Mouse (Mus musculus) B cell, adult (primary cell): ENCODE measurements around the gene Gdap1l1. TPM values are rescaled to one million over a fixed set of nuclear protein-coding genes. Genes with fewer than 3 reads are reported as not detected.

Experiments used
- total RNA-seq: library from RNA; stranded (reverse); gene quantifications from 4 replicates; pipeline ENCODE4 v1.2.4, GENCODE M21; 2023; ENCODE audit not compliant: inconsistent age

The Gdap1l1 gene
- total RNA-seq = not detected in 4 replicates

DNA sequence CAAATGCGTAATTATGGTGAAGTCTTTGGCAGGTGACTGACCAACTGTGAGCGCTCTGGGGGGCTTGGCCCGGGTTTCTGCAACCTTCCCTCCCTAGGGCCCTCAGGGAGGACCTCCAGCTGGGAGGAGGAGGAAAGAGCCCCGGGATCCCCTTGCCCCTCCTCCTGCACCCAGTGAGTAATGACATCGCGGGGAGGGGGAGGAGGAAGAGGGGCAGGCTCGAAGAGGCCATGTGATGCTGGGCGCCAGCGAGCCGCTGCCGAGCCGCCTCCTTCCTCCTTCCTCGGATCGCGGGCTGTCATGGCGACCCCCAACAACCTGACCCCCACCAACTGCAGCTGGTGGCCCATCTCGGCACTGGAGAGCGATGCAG is at the start of gene Gdap1l1:
Gdap1l1 (plus strand) TSS at position 231 of the 373 bp plus-strand sequence.

GRCm38 (mm10) chr2:163397905-163398304 is 40.4 kb upstream of the Gdap1l1 start, which contains the start of gene Jph2:
TSS of gene Jph2 (minus strand) at chr2:163397993.

DNA sequence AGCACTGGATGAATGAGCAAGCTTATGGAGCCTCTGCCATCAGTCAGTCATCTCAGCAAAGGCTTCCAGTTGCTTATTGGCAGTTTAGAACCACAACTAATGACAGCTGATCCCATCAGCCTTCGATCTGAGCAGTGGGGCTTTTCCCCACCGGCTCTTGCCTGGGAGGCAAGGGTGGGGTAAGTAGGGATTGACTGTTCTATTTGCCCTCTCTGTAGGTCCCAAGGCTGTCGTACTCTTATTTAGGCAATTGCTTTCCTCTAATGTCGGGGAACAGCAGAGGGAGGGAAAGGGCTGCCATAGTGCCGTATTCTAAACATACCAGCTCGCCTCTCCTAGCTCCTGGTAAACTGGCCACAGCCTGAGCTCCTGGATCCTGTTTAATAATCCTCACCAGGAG is 13.7 kb upstream of the Gdap1l1 start, which contains the start of gene Oser1:
Oser1 (minus strand) TSS at position 101 of the 400 bp plus-strand sequence.

DNA sequence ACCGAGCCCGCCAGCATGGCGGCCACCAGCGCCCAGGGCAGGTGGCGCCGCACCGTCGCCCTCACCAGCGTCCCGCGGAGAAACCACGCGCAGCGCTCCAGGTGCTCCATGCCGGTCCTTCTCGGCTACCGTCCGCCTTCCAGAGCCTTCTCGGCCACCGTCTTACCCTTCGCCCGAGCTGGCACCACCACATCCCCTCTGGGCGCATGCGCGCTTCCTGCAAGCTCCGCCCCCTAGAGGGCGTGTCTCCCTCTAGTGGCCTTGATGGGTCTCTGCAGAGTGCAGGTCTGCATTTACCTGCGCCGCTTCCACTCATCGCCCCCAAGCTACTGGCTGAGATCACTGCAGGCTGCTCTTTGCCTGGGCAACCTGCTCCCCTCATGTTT is 34.2 kb downstream of the Gdap1l1 start, which contains the start of gene Fitm2:
Fitm2 (minus strand) TSS at position 164 of the 386 bp plus-strand sequence.

GRCm38 (mm10) chr2:163492018-163492417 is 53.7 kb downstream of the Gdap1l1 start, which contains the start of gene R3hdml:
TSS of gene R3hdml (plus strand) at chr2:163492318.

Other genes with a start within 250 kb of the Gdap1l1 start
- gene Tox2, start 235.4 kb upstream of the Gdap1l1 start, total RNA-seq = not detected in 4 replicates
- gene Jph2, start 40.5 kb upstream of the Gdap1l1 start, total RNA-seq = not detected in 4 replicates
- gene Oser1, start 13.8 kb upstream of the Gdap1l1 start, total RNA-seq = 125 to 155 TPM (median 138 TPM) in 4 replicates
- gene Fitm2, start 34.2 kb downstream of the Gdap1l1 start, total RNA-seq = 2.9 to 4.8 TPM (median 4.1 TPM) in 4 replicates
- not detected in 4 replicates for gene R3hdml, start 53.8 kb downstream of the Gdap1l1 start, total RNA-seq
- not detected in 4 replicates for gene Hnf4a, start 68.3 kb downstream of the Gdap1l1 start, total RNA-seq
- 206 to 224 TPM (median 216 TPM) in 4 replicates for gene Ttpal, start 163.8 kb downstream of the Gdap1l1 start, total RNA-seq
- 1,527 to 1,585 TPM (median 1,561 TPM) in 4 replicates for gene Serinc3, start 206.7 kb downstream of the Gdap1l1 start, total RNA-seq
- 253 to 312 TPM (median 261 TPM) in 4 replicates for gene Pkig, start 219.9 kb downstream of the Gdap1l1 start, total RNA-seq